Mouse (Mus musculus): ENCODE results near the gene Zfp185.

Zfp185 gene

DNA sequence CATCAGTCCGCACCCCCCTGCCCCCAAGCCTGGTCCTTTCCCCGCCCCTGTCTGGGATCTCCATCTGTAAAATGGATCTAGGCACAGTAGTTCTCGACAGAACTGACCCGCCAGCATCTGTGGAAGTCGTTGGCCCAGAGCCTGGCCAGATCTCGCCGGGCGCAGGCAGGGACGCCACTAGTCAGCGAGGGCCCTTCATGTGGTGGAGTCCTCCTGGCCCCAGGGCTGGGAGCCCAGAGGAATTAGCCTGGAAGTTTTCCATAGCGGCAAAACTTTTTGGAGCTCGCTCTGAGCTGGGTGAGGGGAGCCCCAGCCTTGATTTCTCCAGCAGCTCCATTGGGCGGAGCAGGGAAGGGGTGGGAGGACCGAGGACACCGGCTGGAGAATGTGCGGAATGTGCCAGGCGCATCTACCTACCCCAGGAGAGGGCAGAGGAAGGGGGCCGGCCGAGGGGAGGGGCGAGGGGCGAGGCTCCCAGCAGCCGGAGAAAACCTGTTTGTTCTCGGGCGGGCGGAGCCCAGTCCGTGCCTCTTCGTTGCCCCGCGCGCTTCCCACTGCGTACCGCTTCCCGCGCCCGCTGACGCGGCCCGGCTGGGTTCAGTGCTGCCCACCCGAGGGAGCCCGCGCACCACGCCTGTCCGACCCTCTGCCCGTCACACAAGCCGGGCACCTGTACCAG, at the start of gene Zfp185:
TSS of gene Zfp185 (plus strand) at position 499 of the 679 bp plus-strand sequence.
- DNase-seq (ENCODE audit: low spot score in 2 of 2), result peak; percentile 52 to 65

DNA sequence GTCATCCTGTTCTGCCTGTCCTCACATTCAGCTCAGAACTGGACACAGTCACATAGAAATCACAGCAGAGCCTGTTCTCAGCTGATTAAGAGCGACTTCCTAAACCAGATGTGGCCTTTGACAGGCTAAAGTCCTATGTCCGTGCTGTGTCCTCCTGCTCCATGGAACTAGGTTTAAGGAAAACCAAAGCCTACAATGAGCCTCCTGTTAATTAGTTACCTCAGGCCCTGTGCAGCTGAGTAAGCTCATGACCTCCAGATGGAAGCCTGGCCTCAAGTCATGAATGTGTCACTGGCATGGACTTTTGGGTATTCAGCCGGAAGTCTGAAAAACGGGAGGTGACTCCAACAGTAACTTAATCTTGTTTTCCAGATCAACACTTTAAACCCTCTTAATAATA, 33.7 kb upstream of the Zfp185 start:
- DNase-seq (ENCODE audit: low spot score in 2 of 2), result no peak

DNA sequence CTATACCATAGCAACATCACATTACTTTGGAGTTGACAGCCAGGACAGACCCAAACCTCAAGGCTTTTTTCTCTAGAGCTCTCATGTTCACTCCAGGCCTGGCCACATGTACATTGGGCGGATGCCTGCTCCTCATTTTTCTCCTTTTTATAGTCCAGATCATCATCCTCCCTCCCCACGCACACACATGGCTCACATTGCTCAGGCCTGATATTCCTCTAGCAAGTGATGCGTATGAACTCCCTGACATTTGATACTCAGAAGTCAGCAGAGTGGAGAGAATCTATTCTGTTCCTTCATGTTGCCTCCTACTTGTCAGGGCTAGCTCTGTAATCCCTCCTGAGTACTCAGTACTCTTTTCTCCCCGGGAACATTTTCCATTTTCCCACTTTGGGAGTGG, 30.7 kb upstream of the Zfp185 start:
- DNase-seq (ENCODE audit: low spot score in 2 of 2), result no peak

- no peak for DNase-seq (ENCODE audit: low spot score in 2 of 2)
Measured at GRCm38 (mm10) chrX:72960431-72960830, 26.7 kb upstream of the Zfp185 start.

DNA sequence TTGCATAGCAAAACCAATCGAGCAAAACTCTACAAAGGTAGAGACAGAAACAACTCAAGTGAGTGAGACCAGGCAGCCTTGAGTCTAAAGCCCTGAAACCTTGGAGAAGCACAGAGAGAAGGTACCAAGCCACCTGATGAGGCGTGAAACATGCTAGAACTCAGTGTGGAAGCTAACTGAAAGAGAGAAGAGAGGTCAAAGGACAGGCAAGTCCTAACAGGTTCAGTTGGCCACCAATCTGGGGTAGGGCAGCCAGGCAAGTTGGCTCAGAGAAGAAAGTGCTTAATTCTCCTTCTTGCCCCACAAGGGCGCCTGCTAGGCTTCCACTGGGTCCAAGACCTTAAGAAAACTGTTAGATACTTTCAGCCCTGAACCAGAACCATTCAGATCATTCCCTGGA, 25.6 kb upstream of the Zfp185 start:
- DNase-seq (ENCODE audit: low spot score in 2 of 2), result no peak

DNA sequence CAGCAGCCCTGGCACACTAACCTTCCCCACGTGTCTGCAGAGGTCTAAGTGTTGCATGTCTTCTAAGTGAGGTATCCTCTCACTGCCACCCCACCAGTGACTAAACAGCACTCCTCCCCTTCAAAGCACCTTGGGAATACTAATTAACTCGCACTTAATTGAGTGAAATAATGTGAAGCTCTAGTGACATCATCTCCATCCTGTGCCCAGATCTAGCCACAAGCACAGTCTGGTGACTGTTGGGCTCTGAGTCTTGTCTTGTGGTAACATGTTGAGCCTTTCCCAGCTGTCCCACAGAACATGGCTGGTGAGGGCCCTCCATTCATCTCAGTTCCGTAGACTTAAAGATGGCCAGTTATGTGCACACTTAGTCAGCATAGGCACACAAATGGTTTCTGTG, 24.4 kb upstream of the Zfp185 start:
- no peak for DNase-seq (ENCODE audit: low spot score in 2 of 2)

- DNase-seq (ENCODE audit: low spot score in 2 of 2), result no peak
Measured at GRCm38 (mm10) chrX:72982831-72983230, 4.3 kb upstream of the Zfp185 start.

DNA sequence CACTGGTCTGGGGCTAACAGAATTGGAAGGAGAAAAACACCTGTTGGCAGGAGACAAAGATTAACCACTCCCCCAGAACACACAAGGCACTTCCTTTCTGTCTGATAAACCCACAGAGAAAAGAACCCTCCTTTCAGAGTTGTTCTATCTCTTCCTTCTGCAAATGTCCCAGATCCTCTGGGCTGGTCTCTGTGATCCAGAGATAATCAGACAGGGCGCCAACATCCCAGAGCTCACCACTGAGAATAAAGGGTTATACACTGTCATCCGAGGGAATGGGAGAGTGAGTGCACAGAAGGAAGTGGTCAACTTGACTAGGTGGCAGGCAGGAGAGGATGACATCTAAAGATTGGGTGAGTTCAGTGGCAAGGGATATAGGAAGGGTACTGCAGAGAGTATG, 1.5 kb upstream of the Zfp185 start:
- no peak for DNase-seq (ENCODE audit: low spot score in 2 of 2)

- DNase-seq (ENCODE audit: low spot score in 2 of 2), result no peak
Measured at GRCm38 (mm10) chrX:72987520-72987905, 374 bp downstream of the Zfp185 start.

DNA sequence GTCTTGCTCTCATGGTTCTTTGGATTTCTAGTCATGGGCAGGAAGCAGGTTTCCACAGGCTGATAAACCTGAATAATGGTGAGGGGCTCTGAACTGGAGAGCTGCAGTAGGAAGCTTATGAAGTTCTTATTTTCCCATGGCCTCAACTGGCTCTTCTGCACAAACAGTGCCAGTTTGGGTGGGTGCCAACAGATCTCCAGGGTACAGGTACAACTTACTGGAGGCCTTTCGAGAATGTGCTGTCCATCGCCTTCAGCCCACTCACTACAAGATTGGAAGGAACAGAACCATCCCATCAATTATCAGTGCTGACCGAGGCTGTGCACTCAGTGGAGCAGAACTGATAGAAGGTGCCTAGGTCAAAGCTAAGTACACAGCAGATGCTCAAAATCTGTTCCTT, 1.3 kb downstream of the Zfp185 start:
- DNase-seq (ENCODE audit: low spot score in 2 of 2), result no peak

- no peak for DNase-seq (ENCODE audit: low spot score in 2 of 2)
Measured at GRCm38 (mm10) chrX:72990581-72990980, 3.4 kb downstream of the Zfp185 start.

DNA sequence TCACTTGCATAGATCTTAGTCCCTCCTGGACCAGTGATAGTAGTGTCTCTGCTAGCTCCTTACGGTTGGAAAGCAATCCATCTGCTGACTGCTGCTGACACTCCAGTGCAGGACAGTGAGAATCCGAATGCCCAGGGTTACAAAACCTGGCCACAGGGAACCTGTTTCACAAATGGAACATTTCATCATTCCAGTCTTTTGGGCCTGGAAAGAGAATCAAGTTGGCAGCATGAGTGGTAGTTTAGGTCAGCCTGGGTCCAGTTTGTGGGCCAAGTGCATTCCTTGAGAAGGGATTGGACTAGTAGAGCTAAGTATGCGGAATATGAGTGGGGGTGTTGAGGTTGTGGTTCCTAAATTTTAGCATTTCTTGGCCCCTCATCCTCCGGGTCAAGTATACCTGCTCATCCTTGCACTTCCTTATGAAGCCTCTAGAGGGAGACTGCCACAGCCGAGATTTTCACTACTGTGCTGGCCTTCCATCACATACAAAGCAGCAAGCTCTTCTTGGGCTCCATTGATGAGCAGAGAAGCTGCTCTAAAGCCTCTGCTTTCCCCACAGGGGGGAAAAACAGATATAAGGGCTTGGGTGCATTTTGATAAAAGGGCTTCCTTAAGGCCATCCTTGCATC, 5.3 kb downstream of the Zfp185 start:
- no peak for DNase-seq (ENCODE audit: low spot score in 2 of 2)

DNA sequence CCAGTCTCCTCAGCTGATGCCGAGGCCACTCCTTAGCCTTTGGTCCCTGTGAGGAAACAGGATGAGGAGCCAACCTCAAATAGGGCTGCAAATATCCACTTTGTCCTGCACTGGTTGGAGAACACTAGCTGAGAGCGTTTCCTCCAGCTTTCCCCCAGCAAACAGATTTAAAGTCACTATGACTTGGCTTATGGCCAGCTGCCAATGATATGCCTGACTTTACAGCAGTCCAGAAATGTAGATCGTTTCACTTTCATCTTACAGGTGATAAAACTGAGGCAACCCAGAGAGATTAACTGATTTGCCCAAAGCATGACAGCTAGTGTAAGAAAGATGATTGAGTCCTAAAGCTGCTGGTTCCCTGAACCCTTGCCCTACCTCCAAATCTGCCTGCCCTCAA, 8.4 kb downstream of the Zfp185 start:
- DNase-seq (ENCODE audit: low spot score in 2 of 2), result peak in 1 of 2 experiments; percentile 20

- no peak for DNase-seq (ENCODE audit: low spot score in 2 of 2)
Measured at GRCm38 (mm10) chrX:73003110-73003509, 16.0 kb downstream of the Zfp185 start.

- DNase-seq (ENCODE audit: low spot score in 2 of 2), result no peak
Measured at GRCm38 (mm10) chrX:73005678-73006077, 18.5 kb downstream of the Zfp185 start.

DNA sequence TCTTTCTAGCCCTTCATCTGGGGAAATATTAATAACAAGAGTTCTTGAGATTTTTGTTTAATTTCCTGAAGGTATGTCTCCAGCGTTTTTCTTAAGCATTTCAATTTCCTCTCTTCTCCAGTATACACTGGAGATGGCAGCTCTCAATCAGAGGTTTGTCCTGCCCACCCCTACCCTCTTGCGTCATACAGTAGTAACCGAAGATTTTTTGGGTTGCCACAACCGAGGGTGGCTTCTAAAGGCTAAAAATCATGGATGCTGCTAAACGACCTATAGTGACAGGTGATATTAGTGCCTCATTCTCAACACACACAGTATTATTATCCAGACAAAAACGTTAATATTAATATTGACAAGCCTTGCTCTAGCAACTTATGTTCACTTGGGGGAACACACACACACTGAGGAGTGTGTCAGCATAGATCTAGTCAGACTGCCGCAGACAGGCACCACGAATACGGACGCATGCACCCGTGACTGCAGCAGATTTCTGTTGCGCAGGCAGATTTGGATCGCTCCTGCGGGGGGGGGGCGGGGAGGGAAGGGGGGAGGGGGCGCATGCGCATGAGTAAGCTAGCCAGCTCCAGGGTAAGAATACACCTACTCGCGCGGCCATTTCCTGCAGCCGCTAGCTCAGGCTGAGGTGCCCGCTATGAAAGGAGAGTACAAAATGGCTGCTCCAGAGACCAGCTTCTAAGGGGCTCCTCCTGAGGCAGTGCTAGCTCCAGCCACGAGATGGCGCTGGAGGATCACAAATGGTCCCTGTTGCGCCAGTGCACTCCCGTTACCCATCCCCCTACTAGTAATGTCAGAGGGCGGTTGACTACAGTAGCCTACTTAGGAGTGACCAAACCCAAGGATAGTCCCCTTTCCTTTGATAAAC, 20.7 kb downstream of the Zfp185 start:
- peak; percentile 84 to 91 for DNase-seq (ENCODE audit: low spot score in 2 of 2)

- DNase-seq (ENCODE audit: low spot score in 2 of 2), result no peak
Measured at GRCm38 (mm10) chrX:73012846-73013245, 25.7 kb downstream of the Zfp185 start.

- no peak for DNase-seq (ENCODE audit: low spot score in 2 of 2)
Measured at GRCm38 (mm10) chrX:73037003-73037402, 49.9 kb downstream of the Zfp185 start, which contains the start of gene Pnma5. Pnma5 (minus strand) TSS chrX:73037103.

DNA sequence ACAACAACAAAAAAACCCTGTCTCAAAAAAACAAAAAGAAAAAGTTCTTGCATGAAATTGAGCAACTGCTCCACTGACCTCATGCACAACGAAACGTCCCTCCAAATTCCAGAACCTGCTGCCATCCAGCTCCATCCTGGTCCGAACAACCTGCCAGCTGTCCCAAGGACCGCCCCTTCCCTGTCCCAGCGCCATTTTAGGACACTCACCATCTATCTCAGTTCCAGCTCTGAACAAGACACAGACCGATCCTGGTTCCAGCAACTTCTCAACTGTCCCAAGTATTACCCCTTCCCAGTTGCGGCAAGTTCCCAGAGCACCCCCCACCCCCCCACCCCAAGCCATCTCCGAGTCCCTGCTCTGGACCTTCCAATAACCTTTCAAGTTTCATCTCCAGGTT, 51.7 kb downstream of the Zfp185 start:
- no peak for DNase-seq (ENCODE audit: low spot score in 2 of 2)

GRCm38 (mm10) chrX:73039666-73040065, 52.5 kb downstream of the Zfp185 start:
- DNase-seq (ENCODE audit: low spot score in 2 of 2), result no peak

DNA sequence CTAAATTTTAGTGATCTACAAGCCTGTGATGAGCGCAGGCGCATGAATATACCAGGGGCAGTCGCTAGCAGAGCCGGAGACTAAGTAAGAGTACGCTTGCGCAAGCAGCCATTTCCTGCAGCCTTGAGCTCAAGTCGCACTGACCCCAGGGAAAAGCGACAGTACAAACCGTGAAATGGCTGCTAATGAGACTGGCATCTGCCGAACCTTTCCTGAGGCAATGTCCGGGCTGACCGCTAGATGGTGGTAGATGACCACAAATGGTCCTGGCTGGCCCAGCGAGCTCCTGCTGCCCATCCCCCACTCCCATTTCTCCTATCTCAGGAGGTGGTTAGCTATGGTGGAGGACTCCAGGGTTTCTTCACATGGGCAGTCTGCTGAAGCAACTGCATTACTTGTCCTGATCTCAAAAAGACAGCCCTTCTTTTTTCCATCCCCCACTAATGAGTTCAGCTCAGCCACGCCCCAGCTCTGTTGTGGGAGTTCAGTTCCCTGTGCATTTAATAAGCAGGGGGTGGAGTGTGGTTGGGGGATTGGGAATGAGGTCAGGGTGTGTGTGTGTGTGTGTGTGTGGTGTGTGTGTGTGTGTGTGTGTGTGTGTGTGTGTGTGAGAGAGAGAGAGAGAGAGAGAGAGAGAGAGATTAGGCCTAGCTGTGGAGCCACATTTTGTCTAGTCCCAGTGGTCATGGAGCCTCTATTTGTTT, 66.9 kb downstream of the Zfp185 start:
- peak; percentile 83 to 92 for DNase-seq (ENCODE audit: low spot score in 2 of 2)

- no peak for DNase-seq (ENCODE audit: low spot score in 2 of 2)
Measured at GRCm38 (mm10) chrX:73061528-73061927, 74.4 kb downstream of the Zfp185 start.
